ENCODE assay signal across 14 mouse cellular contexts in the genomic region with DNA sequence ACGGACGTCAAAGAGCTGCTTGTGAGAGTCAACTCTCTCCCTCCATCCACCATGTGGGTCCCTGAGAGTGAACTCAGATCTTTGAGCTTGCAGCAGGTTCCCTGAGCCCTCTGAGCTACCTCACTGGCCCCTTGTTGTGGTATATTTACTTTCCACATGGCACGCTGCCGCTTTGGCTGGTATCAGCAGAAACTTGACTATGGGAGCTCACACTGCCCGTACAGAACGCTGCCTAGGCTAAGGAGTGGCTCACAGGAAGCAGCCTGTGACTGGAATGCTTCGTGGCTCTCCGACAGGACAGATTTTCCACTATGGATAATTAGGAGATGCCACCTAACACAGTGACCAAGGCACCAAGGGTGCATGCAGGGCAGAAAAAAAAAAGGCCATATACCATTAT. TPM values are rescaled to one million over a fixed set of nuclear protein-coding genes. Genes with fewer than 3 reads are reported as not detected.
DNase-seq lines count a peak whose midpoint lies in the region; ATAC-seq and TF ChIP-seq lines count a peak whose summit lies in the region.
"Had no signal": no experiment of that assay in that cellular context is flagged by ENCODE, and none has a peak within 500 bp of the region (broad histone marks: within the 10 kb centered on the region; RNA-seq: fewer than 3 reads in every experiment).

No protein-coding gene starts in this region.

- WGBS in kidney, postnatal 0 days = 72% methylated on average over 8 of the region's 8 CpGs
- WGBS in embryonic facial prominence, embryonic 13.5 days = 39% methylated on average over 8 of the region's 8 CpGs
- WGBS in hindbrain, embryonic 10.5 days = 81% methylated on average over 8 of the region's 8 CpGs
- 63% methylated on average over 8 of the region's 8 CpGs for WGBS in lung, embryonic 16.5 days

- peak overlapping the region; percentile 9; the same call in 1 of the 2 replicates for H3K27ac ChIP-seq in kidney, postnatal 0 days
- peak overlapping the region; percentile 89 for H3K27ac ChIP-seq in embryonic facial prominence, embryonic 13.5 days
- H3K27ac ChIP-seq in hindbrain, embryonic 10.5 days = peak overlapping the region; percentile 64; the same call in 1 of the 2 replicates
- peak overlapping the region; percentile 28 for H3K27ac ChIP-seq in lung, embryonic 16.5 days (ENCODE audit: low read length)
- H3K27ac ChIP-seq: liver, embryonic 15.5 days had no signal

- H3K9me3 ChIP-seq in kidney, postnatal 0 days (replicated peaks; ENCODE audit: low read length) = no peaks in the 10 kb centered on the region
- H3K9me3 ChIP-seq in embryonic facial prominence, embryonic 13.5 days = no peaks in the 10 kb centered on the region
- H3K9me3 ChIP-seq in hindbrain, embryonic 10.5 days = no peaks in the 10 kb centered on the region
- no peaks in the 10 kb centered on the region for H3K9me3 ChIP-seq in lung, embryonic 16.5 days (ENCODE audit: control insufficient read depth, low read length)
- H3K9me3 ChIP-seq: liver, embryonic 15.5 days had no signal

- no peak for TF ChIP-seq CTCF in kidney, postnatal 0 days (IDR thresholded peaks at IDR 0.05; ENCODE audit: low read depth)

- no peaks in the 10 kb centered on the region for H3K27me3 ChIP-seq in kidney, postnatal 0 days (ENCODE audit: insufficient read depth, low read length)
- no peaks in the 10 kb centered on the region for H3K27me3 ChIP-seq in embryonic facial prominence, embryonic 13.5 days
- no peaks in the 10 kb centered on the region for H3K27me3 ChIP-seq in hindbrain, embryonic 10.5 days (ENCODE audit: insufficient read depth, poor library complexity, severe bottlenecking)
- H3K27me3 ChIP-seq in lung, embryonic 16.5 days (ENCODE audit: control insufficient read depth, insufficient read depth, low read depth, low read length) = no peaks in the 10 kb centered on the region
- H3K27me3 ChIP-seq: liver, embryonic 15.5 days had no signal

- H3K4me3 ChIP-seq in kidney, postnatal 0 days (replicated peaks; ENCODE audit: low read depth, low read length) = no peak overlapping the region
- no peak overlapping the region for H3K4me3 ChIP-seq in embryonic facial prominence, embryonic 13.5 days
- no peak overlapping the region for H3K4me3 ChIP-seq in hindbrain, embryonic 10.5 days
- no peak overlapping the region for H3K4me3 ChIP-seq in lung, embryonic 16.5 days (ENCODE audit: low read length)
- H3K4me3 ChIP-seq: layer of hippocampus, adult 2 months; liver, embryonic 15.5 days had no signal

- H3K4me1 ChIP-seq in kidney, postnatal 0 days (replicated peaks; ENCODE audit: insufficient read depth, low read length) = 0 out of 2 replicates have a peak, but pooled peaks cover 6% of the 10 kb centered on the region
- H3K4me1 ChIP-seq in embryonic facial prominence, embryonic 13.5 days = peaks cover 14% of the 10 kb centered on the region
- H3K4me1 ChIP-seq in hindbrain, embryonic 10.5 days (replicated peaks) = 0 out of 2 replicates have a peak, but pooled peaks cover 3% of the 10 kb centered on the region
- H3K4me1 ChIP-seq in lung, embryonic 16.5 days (replicated peaks; ENCODE audit: control insufficient read depth, insufficient read depth, low read length) = peaks cover 9% of the 10 kb centered on the region; the same call in 1 of the 2 replicates

- no peak for DNase-seq in kidney, postnatal 0 days (ENCODE audit: low spot score)
- DNase-seq in kidney, postnatal 25 days = no peak
- DNase-seq in hindbrain, embryonic 10.5 days (ENCODE audit: low spot score) = no peak
- DNase-seq in right cerebral cortex, postnatal 4 days = no peak
- no peak for DNase-seq in adrenal gland, postnatal 10 days
- DNase-seq in c-Kit-positive CD71-positive TER-119-positive erythroid progenitor cells, embryonic 14.5 days (ENCODE audit: low spot score) = no peak
- DNase-seq: gastrocnemius, postnatal 10 days; right cerebral cortex, postnatal 14 days had no signal

- peaks cover 43% of the 10 kb centered on the region for H3K36me3 ChIP-seq in kidney, postnatal 0 days (ENCODE audit: insufficient read depth, low read length)
- H3K36me3 ChIP-seq in embryonic facial prominence, embryonic 13.5 days = peaks cover 64% of the 10 kb centered on the region
- peaks cover 91% of the 10 kb centered on the region for H3K36me3 ChIP-seq in hindbrain, embryonic 10.5 days
- peaks cover 33% of the 10 kb centered on the region for H3K36me3 ChIP-seq in lung, embryonic 16.5 days (ENCODE audit: control insufficient read depth, insufficient read depth, low read length)

- no peak overlapping the region for H3K9ac ChIP-seq in kidney, postnatal 0 days (ENCODE audit: low read depth, low read length)
- H3K9ac ChIP-seq in embryonic facial prominence, embryonic 13.5 days = 0 out of 2 replicates have a peak overlapping the region, but pooled peaks have one; percentile 36
- no peak overlapping the region for H3K9ac ChIP-seq in lung, embryonic 16.5 days (ENCODE audit: low read length)
- H3K9ac ChIP-seq: liver, embryonic 15.5 days had no signal

- no peak for ATAC-seq in kidney, postnatal 0 days (replicated peaks; ENCODE audit: low FRiP score, low read depth)
- ATAC-seq in embryonic facial prominence, embryonic 13.5 days (ENCODE audit: insufficient number of reproducible peaks, insufficient read depth, low FRiP score, low TSS enrichment, low read depth) = no peak
- peak; percentile 53; the same call in 1 of the 2 replicates for ATAC-seq in lung, embryonic 16.5 days (ENCODE audit: low read depth)

- no peak overlapping the region for H3K4me2 ChIP-seq in kidney, postnatal 0 days (ENCODE audit: low read length)
- H3K4me2 ChIP-seq in embryonic facial prominence, embryonic 13.5 days = peak overlapping the region; percentile 26
- no peak overlapping the region for H3K4me2 ChIP-seq in lung, embryonic 16.5 days (ENCODE audit: low read depth, low read length)
- H3K4me2 ChIP-seq: liver, embryonic 15.5 days had no signal

RNA-seq across cellular contexts. Expression of gene Cat, which starts 23.8 kb away (rescaled TPM):
- polyA plus RNA-seq in kidney, postnatal 0 days (2015; fragmentation: Nextera tagmentation; extraction: Ambion mirVana) = 83.5 and 85.1 TPM in 2 replicates
- 71.7 and 79.5 TPM in 2 replicates for polyA plus RNA-seq in embryonic facial prominence, embryonic 13.5 days (2015; fragmentation: Nextera tagmentation; extraction: Ambion mirVana)
- polyA plus RNA-seq in hindbrain, embryonic 10.5 days (2016; fragmentation: Nextera tagmentation; extraction: Ambion mirVana) = 94.9 and 101 TPM in 2 replicates
- polyA plus RNA-seq in lung, embryonic 16.5 days (2015; fragmentation: Nextera tagmentation; extraction: Ambion mirVana) = 109 and 112 TPM in 2 replicates
- 100 to 1,000 TPM; 371 to 498 TPM for total RNA-seq in adrenal gland, postnatal 10 days (2021)

RNA-seq across cellular contexts. Expression of gene Elf5, which starts 49.7 kb away (rescaled TPM):
- 4.8 and 6.5 TPM in 2 replicates for polyA plus RNA-seq in kidney, postnatal 0 days (2015; fragmentation: Nextera tagmentation; extraction: Ambion mirVana)
- 1.7 and 1.9 TPM in 2 replicates for polyA plus RNA-seq in embryonic facial prominence, embryonic 13.5 days (2015; fragmentation: Nextera tagmentation; extraction: Ambion mirVana)
- polyA plus RNA-seq in hindbrain, embryonic 10.5 days (2016; fragmentation: Nextera tagmentation; extraction: Ambion mirVana) = 0.07 TPM in 1 of 2 replicates, not detected in the other
- polyA plus RNA-seq in lung, embryonic 16.5 days (2015; fragmentation: Nextera tagmentation; extraction: Ambion mirVana) = 8.5 and 8.8 TPM in 2 replicates
- not detected for total RNA-seq in adrenal gland, postnatal 10 days (2021)
- total RNA-seq: common myeloid progenitor, adult 5-6 weeks; gastrocnemius, postnatal 10 days; heart, postnatal 25 days had no signal

Comparison
In these comparisons a context has a peak if more than half of its experiments do, and no peak if none do; other contexts are left out.
1. H3K27ac ChIP-seq: peak in every context shown above with its lines; median percentile 89 in embryonic facial prominence, embryonic 13.5 days; 64 in hindbrain, embryonic 10.5 days; 28 in lung, embryonic 16.5 days; 9 in kidney, postnatal 0 days.